Mouse (Mus musculus) A20 (cell line): ENCODE measurements around the gene Rnase4.

Experiments used
- DNase-seq: peaks from one replicate; pipeline ENCODE4 v3.0.0-alpha.2; 2011; ENCODE audit warnings: low read depth, low spot score

Rnase4 gene

GRCm38 (mm10) chr14:51090921-51091900 is at the start of gene Rnase4, which contains the start of gene Ang:
Gene Rnase4 (plus strand): TSS chr14:51091077.
Gene Ang (plus strand): TSS chr14:51091150.
- DNase-seq, result no peak

GRCm38 (mm10) chr14:51041769-51042168 is 49.1 kb upstream of the Rnase4 start, which contains the start of gene Rnase9:
Gene Rnase9 (minus strand): TSS chr14:51041869.
- DNase-seq, result no peak

DNA sequence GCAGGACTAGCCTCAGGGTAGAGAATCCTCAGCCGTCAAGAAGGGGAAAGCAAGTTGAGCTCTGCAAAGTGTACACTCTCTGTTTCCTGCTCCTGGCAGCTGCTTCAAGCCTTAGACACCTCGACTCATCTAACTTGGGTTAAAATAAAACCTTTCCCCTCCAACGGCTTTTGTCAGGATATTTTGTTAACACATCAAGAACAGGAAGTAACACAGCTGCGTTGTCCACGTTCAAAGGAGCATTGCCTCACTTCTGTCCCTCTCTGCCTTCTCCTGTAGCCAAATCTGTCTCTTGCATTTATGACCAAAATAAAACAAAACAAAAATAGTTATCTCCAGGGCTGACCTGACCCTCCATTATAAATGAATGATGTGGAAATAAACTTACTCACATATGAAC is 43.0 kb upstream of the Rnase4 start:
- no peak for DNase-seq

DNA sequence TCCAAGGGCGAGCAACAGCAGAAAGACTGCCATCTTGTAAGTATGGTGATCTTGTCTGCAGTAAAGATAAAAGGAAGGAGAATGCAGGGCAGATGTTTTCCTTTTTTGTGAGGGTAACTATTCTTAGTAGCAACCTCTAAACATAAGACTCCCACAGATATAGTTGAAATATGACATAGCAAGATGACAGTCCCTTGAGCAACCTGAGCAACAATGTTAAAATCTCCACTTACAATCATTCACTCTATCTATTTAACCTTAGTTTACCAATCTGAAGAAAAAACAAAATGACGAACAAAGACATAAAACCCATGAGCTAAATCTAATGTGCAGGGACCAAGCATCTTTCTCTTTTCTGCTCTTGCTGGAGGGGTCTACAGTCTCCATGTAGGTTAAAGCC is 40.8 kb upstream of the Rnase4 start, which contains the start of gene Rnase11:
Rnase11 (minus strand) TSS at position 101 of the 400 bp plus-strand sequence.
- no peak for DNase-seq

DNA sequence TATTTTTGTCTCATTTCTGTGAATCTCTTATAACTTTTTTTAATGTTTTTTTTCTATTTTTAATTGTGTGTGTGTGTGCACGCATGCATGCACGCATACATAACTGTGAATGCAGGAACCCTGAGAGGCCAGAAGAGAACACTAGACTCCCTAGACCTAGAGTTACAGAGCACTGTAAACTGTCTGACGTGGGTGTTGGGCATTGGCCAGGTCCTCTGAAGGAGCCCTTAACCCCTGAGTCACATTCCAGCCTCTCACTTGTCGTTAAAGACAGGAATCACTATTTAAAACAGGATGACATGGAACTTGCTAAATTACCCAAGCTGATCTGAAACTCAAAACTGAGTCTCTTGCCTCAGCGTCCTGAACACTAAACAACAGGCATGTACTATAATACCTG is 38.9 kb upstream of the Rnase4 start:
- no peak for DNase-seq

- DNase-seq, result no peak
These were observed 37.7 kb upstream of the Rnase4 start for GRCm38 (mm10) chr14:51053176-51053575.

GRCm38 (mm10) chr14:51054243-51055237 is 36.3 kb upstream of the Rnase4 start:
- DNase-seq, result no peak

DNA sequence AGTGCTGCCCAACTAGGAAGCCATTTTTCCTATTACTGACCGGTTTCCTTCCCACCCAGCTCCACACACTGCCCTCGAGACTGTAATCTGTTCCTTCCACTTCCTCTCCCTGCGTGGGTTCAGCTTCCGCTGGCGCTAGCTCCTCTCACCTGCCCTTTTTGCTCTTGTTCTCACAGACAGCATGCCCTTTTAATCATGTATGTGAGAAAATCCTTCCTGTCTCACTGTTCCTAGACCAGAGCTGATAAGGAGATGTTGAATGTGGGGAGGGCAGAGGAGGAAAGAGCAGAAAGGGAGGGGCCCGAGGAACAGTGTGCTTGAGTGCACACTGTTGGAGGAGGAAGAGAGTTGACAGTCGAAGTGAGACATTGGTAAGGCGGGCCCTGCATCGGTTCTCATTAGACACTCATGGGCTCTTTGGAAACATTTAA is 33.5 kb upstream of the Rnase4 start, which contains the start of gene Rnase12:
Rnase12 (minus strand) TSS at position 261 of the 431 bp plus-strand sequence.
- DNase-seq, result no peak

GRCm38 (mm10) chr14:51060761-51061160 is 30.1 kb upstream of the Rnase4 start:
- no peak for DNase-seq

DNA sequence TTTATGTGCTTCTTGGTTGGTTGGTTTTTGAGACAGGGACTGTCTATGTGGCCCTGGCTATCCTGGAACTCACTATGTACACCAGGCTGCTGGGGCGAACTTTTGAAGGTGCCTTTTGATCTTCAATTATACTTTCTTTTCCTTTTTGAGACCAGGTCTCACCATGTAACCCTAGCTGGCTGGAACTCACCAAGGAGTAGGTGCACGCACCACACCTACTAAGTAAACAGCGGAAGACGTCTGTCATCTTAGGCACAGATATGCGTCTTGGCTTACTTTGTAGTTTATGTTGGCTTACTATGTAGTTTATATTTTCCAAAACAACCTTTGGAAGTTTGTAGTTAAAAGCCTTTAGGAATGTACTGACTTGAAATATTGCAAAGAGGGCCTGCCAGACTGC is 21.9 kb upstream of the Rnase4 start:
- no peak for DNase-seq

DNA sequence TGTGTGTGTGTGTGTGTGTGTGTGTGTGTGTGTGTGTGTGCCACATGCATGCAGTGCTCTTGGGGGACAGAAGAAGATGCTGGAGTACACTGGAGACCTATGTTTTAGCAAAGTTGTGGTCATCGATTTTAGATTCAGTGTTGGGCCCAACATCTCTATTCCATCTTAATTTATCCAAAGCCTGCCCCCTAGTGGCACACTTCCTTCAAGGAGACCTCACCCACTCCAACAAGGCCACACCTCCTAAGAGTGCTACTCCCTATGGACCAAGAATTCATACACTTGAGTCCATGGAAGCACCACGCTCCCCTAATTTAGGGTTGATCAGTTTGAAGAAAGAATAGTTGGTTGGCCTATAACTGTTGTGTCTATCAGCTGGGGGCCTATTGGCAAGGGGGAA is 21.3 kb upstream of the Rnase4 start:
- peak; percentile 75 for DNase-seq

- no peak for DNase-seq
These were observed 16.5 kb upstream of the Rnase4 start, which contains the start of gene Olfr750 for GRCm38 (mm10) chr14:51074335-51074734. Gene Olfr750 (minus strand): TSS chr14:51074435.

GRCm38 (mm10) chr14:51079180-51079579 is 11.7 kb upstream of the Rnase4 start:
- DNase-seq, result no peak

DNA sequence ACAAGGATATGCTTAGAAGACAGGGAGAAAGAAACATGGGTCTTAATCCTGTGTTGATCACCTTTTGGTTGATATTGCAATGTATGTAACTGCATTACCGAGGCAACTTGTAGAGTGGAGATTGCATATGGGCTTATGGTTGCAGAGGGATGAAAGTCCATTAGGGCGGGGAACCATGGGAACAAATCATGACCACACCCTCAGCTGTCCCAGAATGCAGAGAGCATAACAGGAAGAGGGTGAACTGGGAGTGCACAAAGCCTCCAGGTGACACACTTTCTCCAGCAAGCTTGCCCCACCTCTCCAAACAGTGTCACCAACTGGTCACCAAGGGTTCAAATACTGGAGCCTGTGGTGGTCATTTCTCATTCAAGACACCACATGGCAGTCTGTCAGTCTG is 9.8 kb upstream of the Rnase4 start:
- no peak for DNase-seq

GRCm38 (mm10) chr14:51082599-51083581 is 8.0 kb upstream of the Rnase4 start:
- peak; percentile 89 for DNase-seq

- DNase-seq, result peak; percentile 88
These were observed 7.1 kb upstream of the Rnase4 start for GRCm38 (mm10) chr14:51083805-51084204.

DNA sequence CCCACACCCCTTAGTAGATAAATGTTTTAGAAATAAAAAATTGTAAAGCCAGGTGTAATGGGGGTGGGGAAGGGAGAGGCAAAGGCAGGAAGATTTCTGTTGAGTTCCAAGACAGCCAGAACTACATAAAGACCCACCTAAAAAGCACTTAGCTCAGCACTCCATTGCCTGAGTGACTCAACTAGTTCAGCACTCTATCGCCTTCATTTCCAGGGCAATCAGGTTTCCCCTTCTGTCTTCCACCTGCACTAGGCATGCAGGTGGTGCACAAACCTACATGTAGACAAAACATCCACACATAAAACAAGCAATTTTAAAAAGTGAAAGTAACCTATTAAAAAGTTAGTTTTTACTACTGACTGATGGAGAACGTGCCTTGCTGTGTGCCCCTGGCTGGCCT is 5.8 kb upstream of the Rnase4 start:
- peak; percentile 92 for DNase-seq

GRCm38 (mm10) chr14:51085911-51086310 is 5.0 kb upstream of the Rnase4 start:
- peak; percentile 67 for DNase-seq

DNA sequence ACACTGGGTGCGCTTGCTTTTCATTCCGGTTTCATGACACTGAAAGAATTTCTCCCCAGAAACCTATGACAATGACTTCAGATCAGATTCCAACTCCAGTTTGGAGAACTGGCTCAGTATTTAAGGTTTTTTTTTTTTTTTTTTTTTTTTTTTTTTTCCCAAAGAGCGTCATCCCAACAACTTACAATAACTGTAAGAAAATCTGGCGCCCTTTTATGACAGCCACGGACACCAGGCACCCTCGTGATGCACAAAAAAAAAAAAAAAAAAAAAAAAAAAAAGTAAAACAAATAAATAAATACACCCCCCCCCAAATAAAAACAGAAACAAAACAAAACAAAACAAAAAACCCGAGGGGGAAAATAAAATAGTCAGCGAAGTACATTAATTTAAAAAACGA is 3.1 kb upstream of the Rnase4 start:
- DNase-seq, result no peak
